Mouse (Mus musculus) embryo, embryonic 10.5 days (tissue): ENCODE data around the gene Nfatc2.

Experiments
- DNase-seq: peaks from one replicate; pipeline ENCODE4 v3.0.0-alpha.2; 2015; ENCODE audit warnings: low spot score

Nfatc2 gene

DNA sequence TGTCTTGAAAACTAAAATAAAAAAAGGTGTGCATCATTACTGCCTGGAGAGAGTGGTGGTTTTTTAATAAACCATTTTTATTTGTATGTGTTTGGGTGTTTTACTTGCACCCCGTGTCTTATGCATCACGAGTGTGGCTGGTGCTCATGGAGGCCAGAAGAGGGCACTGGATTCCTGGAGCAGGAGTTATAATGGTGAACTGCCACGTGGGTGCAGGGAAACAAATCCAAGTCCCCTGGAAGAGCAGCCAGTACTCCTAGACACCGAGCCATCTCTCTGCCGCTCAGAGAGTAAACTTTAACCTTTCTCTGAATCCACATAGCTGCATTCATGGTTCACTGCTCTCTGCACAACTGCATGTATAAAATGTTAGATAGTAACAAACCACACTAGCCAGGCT lies 168.1 kb downstream of the Nfatc2 start:
- DNase-seq, result no peak

DNA sequence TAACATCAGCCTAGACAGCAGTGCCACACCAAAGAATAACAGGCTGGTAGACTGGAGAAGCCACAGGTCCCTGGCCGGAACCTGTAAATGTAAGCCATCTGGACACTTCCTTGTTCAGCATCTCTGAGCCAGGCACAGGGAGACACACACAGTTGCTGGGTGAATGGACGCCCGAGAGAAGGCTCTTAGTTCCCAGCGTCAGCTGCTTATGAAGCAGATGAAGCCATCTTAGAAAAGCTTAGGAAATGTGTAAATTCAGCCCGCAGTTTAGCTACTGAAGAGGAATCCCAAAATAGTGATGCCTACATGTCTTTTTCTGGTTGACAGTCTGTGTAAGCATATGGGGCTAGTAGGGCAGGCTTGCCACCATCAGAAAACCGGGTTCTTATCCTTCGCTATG lies 169.1 kb downstream of the Nfatc2 start:
- no peak for DNase-seq

- no peak for DNase-seq
These were observed 171.9 kb downstream of the Nfatc2 start for GRCm38 (mm10) chr2:168429598-168429997.

DNA sequence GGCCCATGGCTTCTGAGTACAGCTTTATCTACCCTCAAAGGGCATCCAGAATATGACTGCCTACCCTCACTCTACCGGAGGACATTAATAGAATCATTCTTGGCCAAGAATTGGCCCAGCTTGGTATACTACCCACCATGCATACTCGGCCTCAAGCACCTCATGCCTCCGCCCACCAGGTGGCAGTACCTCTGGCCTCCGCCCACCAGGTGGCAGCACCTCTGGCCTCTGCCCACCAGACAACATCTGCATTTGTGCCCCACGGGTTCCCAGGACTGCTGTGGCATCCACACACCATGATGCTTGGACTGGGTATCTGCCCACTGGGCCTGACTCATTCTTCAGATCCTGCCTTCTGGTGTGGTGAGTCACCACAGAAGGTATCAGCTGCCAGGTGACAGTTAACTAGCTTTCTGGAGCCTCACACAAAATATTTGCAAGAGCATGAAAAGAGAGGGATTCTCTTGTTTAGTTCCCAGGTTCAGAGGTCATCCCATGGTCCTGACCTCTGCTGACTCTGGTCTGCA lies 173.0 kb downstream of the Nfatc2 start:
- DNase-seq, result no peak
